Mouse (Mus musculus) granulocyte monocyte progenitor cell, adult 5-6 weeks (primary cell): ENCODE data around the gene Poldip2. TPM values are rescaled to one million over a fixed set of nuclear protein-coding genes. Genes with fewer than 3 reads are reported as not detected.
A peak's percentile ranks its signal among the peaks of the same experiment; 100 is the strongest.

Experiments
- ATAC-seq: replicated peaks from 2 replicates; pipeline ENCODE4 v1.8.0; 2016; ENCODE audit warnings: mild to moderate bottlenecking, moderate TSS enrichment, inconsistent platforms; ENCODE audit not compliant: poor library complexity, severe bottlenecking
- total RNA-seq, 2 experiments: library from RNA; stranded (forward) in 1 of 2; stranded (reverse) in 1 of 2; fragments of 200-712, 200-1000 nt in 1 of 2; fragments of >200 nt in 1 of 2; fragmentation: Nextera tagmentation in 1 of 2; gene quantifications; 2 replicates each; pipeline ENCODE4 v1.2.3; 2014 to 2017

Poldip2 gene
- total RNA-seq, 2 experiments from 2014 or later, result 68.8 to 85.8 TPM

DNA sequence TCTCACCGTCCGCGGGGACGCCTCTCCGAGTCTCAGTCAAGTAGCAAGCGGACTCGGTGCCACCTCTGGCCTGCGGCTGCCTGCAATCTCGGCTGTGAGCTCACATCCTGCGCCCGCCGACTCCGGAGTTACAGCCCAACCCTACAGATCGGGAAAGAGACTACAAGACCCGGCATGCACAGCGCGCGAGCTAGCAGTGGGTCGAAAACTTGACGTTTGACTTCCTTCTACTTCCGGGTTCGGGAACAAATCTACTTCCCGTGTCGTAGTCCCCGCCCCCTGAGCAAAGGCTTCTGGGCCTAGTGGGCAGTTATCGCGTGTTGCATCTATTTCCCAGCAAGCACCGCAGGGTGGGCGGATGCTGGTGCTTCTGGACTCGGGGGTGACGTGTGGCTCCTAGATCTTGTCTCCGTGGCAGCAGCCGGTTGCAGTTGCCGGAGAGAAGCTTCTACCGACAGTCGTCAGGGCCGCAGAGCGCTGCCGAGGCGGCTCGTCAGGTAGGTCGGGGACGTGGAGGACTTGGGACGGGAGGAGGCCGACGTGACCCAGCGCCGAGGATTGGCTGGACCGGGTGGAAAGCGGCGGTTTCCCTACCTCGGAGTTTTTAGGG is 24.2 kb downstream of the Poldip2 start, which contains the start of the genes Tnfaip1 and Ift20:
Gene Tnfaip1, minus strand, starts transcription at position 253 of the 610 bp plus-strand sequence.
Gene Ift20, plus strand, starts transcription at position 282 of the 610 bp plus-strand sequence.
- peak; percentile 93 for ATAC-seq

DNA sequence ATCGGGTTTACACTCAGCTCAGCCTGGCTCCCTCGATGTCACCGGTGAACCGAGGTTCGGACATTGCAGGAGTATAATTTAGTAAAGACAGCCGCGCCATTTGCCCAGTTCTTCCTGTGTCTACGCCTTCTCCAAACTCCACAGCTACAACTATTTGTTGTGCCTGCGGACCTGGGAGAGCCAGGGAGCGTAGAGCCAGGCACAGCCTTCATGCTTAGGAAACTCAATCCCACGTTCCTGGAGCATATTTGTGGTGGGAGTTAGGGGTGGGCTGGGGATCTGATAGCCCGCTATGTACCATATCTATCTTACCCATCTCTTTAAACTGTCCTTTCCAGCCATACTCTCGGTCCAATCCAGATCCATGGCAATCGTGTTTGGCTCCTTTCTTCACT is 24.7 kb downstream of the Poldip2 start:
- no peak for ATAC-seq

DNA sequence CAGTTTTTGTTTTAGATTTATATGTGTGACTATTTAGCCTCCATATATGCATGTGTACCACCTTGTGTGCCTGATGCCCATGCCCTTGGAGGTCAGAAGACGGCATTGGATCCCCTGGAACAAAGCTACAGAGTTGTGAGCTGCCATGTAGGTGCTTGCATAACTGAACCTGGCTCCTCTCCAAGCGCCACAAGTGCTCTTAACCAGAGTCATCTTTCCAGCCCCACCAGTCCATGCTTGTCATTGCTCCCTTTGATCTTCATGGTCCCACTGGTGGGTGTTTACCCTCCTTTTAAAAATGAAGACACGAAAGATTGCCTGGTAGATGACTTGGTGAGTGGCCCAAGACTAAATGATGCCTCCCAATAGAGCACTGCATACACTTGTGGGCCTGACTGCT is 28.4 kb downstream of the Poldip2 start:
- ATAC-seq, result no peak

DNA sequence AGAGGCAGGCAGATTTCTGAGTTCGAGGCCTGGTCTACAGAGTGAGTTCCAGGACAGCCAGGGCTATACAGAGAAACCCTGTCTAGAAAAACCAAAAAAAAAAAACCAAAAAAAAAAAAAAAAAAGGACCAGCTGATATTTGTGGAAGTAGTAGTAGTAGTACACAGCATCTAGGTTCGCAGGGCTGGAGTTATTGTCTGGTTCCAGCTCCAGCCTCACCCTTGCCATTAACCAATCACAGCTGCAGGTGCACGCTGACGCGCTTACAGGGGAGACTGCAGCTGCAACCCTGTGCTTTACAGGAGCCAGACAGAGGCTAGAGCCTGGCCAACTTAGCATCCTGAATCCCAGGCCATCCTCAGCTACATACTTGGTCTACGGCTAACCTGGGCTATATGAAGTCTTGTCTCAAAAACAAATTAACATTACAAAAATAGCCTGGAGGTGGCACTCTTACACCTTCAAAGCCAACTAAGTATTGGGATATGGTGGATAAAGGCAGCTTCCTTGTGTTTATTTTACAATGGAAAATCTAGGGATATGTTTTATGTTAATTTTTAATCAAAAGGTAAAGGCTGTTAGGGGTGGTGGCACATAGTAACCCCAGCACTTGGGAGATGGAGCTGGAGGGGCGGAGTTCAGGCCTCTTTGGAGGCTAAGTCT is 32.6 kb downstream of the Poldip2 start:
- no peak for ATAC-seq

DNA sequence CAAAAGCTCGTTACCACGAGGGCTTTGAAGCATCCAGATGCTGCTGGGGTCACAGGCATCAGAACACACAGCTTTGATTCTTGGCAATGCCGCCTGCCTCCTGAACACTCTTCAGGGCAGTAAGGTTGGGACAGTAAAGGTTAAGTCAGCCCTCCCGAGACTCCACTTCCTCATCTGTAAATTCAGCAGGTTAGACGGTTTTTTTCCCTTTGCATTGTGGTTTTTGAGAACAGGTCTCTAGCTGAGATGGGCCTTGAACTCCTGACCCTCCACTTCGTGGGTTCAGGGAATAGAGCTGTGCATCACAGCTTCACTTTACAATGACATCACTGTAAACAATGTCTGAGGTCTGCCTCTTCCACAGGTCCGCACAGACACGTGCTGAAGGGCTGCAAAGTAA is 33.2 kb downstream of the Poldip2 start:
- ATAC-seq, result 0 out of 2 replicates have a peak, but pooled peaks have one; percentile 44

DNA sequence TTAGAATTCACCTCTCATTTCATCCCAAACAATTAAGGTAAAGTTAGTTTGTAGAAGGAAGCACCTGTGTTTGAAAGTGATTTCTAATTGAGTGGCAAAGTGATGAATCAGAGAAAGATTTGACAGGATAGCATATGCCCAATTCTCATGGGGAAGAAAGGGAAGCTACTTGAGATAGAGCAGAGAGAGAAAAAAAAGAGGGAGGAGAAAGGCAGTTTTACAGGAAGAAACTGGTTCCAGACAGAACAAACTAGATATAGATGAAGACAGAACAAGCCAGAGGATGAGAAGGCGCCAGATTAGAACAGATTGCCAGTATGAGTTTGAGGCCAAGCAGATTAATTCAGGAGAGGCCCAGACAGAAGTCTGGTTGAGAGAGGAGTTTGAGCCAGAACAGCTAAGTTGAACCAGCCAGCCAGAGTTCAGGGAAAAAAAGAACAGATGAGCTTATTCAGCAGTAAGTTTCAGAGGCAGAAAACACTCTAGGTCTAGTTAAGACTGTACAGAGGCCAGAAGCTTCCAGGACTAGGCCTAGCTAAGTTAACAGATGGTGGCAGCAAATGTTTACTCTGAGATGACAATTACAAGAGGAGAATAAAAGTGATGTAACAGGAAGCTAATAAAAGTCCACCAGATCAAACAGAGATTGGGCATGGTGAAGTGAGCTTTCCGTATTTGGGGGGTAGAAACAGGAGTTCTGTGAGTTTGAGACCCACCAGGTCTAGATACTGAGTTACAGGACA is 35.9 kb downstream of the Poldip2 start:
- no peak for ATAC-seq

DNA sequence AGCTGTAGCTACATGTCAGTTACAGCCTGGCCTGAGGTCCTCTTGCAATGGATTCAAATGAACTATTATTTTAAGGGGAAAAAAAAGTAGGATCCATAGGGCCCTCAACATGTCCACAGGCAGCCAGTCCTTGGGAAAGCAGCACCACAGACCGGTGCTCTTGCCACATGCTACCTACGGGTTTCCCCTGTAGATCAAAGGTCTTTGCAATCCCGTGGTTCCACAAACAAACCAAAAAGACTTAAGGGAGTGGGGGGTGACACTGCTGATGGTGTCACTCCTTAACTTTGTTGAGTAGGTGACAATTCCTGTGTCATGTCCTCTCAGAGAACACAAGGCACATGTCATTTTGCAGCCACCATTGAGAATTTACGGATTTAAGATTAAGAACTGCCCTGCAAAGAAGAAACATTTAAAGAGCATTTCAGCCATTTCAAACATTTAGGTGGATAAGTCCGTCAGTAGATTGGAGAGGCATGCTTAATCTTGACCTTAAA is 37.5 kb downstream of the Poldip2 start:
- ATAC-seq, result peak; percentile 33

DNA sequence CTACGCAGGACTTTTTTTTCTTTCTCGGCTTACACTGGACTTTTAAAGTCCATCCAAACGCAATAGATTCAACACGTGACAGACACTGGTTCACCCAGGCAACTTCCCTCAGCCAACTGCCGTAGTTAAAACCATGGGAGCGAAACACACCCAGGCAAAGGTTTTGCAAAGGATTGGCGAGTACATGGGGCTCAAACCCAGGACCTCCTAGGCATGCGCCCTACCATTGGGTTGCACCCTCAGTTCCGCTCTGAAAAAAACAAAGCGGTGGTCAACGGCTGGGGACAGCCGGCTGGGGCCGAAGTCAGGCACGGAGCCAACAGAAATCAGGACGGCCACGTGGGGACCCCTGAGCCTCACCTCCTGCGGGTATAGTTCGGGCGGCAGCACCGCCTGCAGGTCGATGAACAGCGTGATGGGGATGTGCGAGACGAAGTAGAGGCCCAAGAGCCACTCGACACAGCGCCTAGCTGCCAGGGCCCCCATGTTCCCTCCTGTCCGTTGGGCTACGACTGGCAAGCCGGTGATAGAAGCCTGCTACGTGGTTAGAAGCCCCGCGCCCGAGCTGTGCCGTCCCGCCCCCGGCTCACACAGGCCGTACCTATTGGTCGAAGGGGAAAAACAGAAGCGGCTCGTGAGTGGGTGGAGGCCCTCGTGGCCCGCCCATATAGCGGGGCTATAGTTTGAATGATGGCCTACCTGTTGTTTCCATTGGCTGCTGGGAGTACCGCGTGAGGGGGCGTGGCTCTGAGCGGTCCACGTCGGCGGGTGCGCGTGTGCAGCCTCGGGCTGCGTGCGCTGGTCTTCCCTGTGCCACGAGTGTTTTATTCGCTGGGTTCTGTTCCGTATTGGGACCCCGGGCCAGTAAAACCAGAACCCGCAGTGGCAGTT is 38.4 kb downstream of the Poldip2 start, which contains the start of gene Tmem97:
Gene Tmem97, minus strand, starts transcription at position 610 of the 891 bp plus-strand sequence.
- ATAC-seq, result peak; percentile 97

DNA sequence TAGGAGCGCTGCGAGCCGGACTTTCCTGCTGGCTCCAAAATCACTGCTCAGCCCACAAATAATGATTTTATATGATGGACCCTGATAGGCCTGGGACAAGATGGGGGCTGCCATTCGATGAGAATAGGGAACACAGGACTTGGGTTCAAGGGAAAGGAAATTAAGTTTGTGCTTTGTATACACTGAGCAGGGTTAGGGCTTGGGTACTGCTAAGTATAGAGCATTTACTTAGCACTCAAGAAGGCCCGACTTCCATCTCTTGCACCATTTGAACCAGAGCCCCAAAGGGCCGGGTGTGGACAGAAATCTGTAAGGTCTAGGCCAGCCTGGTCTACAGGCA is 39.0 kb downstream of the Poldip2 start:
- no peak for ATAC-seq

DNA sequence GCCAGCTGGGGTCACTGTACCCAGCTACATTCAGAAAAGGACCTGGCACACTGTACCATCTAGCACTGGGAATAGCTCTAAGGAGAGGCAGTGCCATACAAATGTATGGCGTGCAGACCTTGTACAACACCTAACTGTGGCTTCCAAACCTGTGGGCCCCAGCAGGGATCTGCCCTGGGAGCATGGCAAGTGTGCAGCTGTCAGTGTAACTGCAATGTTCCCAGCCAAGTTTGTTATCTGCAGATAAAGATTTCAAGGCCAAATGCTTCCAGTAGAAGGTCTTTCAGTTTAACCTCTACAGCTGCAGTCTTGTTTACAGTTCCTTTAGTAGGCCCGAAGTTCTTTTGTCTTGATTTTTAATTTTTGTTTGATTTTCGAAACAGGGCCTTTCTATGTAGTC is 43.6 kb downstream of the Poldip2 start:
- ATAC-seq, result no peak

DNA sequence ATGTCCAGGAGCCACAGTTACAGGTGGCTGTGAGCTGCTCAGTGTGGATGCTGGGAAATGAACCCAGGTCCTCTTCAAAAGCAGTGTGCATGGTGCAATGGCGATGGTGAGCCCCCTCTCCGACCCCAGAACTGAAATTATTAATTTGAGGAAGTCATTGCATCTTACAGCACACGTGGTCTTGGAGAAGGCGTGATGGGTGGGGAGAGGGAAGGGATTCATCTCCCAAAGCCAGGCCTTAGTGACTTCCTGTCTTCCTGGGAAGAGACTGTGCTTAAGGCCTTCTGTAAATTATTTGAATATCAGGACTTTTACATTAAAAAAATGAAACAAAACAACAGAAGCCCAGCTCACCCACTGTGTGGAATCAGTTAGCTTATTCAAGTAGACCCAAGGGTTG is 44.1 kb downstream of the Poldip2 start:
- no peak for ATAC-seq

DNA sequence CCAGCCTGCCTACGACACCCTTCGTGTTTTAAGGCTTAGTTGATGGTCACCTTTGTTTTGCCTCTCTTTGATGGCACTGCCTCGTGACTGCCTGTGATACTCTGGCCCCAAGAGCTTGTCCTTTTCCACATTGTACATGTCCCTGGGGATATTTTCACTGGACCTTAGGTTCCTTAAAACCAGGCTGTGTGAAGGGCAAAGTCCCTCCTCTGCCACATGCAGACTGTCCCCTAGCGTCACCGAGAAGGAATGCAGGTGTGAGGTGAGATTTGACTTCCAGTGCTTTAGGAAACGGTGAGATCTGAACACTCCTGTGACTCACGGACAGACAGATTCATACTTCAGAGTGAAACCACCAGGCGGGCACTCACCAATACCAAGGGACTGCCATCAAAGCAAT is 45.2 kb downstream of the Poldip2 start:
- 0 out of 2 replicates have a peak, but pooled peaks have one; percentile 25 for ATAC-seq

DNA sequence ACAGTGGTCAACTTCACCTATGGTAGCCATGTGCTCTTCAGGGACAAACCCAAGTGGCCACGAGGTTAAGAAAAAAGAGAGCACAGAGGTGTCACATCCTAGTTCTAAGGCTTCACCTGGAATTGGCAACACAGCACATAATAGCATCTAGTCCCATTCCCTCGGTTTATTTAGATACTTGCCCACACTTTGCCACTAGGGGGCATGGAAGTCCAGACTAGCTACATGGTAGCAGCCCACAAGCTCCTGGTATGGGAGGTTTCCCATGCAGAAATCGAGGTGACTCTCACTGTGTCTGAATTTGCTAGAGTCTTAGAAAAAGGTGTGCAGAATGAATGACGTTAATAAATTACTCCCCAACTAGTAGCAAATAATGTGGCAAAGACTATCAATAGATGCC is 48.5 kb downstream of the Poldip2 start:
- ATAC-seq, result peak; percentile 82

DNA sequence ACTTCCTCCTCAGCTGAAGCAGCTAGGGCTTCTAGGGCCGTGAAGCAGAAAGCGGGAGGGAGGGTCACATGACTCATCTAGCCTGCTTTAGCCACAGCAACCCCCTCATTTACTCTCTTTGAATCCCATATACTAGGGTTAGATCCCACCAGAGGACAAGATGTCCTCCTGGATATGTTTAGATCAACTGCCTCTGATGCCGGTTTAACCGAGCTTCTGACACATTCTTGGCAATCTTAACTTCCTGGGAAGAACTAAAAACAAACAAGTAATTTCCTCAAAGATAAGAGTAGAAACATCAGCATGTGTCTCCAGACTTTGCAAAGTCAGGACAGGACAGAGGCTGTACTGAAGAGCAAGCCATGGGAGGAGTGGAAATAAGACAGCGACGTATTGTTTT is 54.8 kb downstream of the Poldip2 start:
- no peak for ATAC-seq

DNA sequence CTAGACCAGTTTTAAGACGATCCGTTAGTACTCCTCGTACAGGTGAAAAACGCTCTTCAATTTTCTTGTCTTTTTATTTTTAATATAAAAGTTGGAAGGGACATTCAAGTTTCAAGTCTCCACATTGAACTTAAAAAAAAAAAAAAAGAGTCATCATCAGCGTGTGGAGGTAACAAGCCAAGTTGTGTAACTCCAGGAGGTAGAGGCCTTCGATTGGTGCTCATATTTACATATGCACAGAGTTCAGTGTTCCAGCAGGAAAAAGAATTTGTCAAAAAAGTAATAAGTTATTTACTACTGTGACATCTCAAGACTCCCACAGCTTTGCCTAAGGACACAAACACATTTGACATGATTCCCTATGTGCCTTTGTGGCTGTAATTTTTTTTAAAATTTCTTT is 55.6 kb downstream of the Poldip2 start:
- no peak for ATAC-seq

DNA sequence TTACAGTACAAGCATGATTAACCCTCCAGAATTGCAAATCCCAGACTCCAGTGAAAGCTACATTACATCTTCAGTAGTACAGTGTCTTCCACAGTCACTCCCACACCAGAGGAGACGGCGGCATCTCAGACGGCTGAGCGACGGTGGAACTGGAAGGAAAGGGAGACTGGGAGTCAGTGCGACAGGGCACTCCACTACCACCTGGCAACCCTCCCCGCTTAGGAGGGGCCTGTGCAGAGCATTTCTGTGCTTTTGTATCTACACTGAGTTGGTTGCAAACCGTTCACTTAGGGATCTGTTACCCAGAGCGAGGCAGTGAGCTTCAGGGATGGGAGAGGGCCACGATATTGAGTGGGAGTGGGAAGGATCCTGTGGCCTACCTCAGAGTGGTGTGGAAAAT is 56.8 kb downstream of the Poldip2 start:
- no peak for ATAC-seq

DNA sequence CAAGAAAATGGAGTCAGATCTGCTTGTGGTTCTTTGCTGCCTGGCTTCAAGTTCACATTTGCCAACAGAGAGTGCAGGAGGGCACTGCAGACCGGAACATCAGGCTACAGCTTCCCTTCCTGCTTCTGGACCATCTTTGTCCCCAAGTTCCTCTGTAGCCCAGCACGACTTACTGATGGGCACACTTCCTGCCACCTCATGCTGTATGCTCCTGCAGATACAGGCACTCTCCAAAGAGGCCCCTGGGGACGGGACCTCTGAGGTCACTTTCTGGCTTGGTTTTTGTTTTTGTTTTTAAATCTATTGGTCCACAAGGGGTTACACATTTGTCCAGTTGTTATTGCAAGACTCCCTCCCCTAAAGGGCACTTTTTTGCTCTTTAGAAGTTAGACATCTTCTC is 57.8 kb downstream of the Poldip2 start:
- ATAC-seq, result 0 out of 2 replicates have a peak, but pooled peaks have one; percentile 33

DNA sequence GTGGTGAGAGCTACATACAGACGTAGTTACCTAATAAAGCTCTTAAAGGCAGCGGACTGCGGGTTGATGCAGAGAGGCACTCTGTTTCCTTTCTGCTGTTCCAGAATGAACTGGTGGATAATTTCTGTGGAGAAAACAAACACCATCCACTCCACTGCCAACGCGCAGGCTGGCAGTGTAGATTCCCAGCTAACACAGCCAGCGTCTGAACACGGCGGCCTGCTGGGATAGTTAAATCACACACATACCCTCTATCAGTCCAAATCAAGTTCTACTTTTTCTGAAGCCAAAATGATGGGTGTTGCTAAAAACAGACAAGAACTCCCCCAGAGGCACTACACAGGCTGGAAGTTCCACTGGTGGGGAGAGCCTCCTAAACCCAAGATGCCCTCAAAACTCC is 59.4 kb downstream of the Poldip2 start:
- ATAC-seq, result no peak

DNA sequence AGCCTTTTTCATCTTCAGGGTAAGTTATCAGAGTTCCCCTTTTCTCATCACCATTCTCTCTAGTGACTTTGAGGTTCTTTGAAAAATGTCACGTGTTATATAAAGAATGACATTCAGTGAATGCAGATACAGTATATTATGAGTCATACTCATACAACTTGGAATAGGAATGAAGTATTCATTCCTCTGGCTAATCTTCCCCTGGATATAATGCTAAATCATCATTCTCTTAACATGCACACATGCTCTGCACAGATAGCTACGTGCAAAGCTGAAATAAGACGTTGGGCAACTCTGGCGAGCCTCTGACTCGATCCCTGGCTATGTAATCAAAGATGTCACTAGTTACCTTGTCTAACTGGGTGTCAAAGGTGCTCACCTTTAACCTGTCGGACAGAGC is 59.9 kb downstream of the Poldip2 start:
- ATAC-seq, result no peak
